Mouse (Mus musculus) embryonic stem cell, embryonic (primary cell): ENCODE data around the gene Frem3.

Experiments used
- CTCF ChIA-PET, 4 experiments: fragments of 300-600 bp in 2 of 4; fragments of 350-600 bp in 2 of 4; sonication (Branson Sonifier 250); formaldehyde crosslinking; loops; one replicate each; lab custom pipeline; 2022; ENCODE audit warnings: inconsistent platforms in 2 of 4; lab: Charles Lee
- POLR2A ChIA-PET, 4 experiments: fragments of 300-600 bp in 2 of 4; fragments of 350-600 bp in 2 of 4; sonication (Branson Sonifier 250); formaldehyde crosslinking; loops; one replicate each; lab custom pipeline; 2022; ENCODE audit warnings: antibody characterized with exemption in 4 of 4, inconsistent platforms in 1 of 4; lab: Charles Lee

Gene Frem3

GRCm38 (mm10) chr8:80610549-80611440 lies at the start of gene Frem3:
Frem3 (plus strand) TSS chr8:80611080.
- POLR2A ChIA-PET = interaction anchor here in 2 of 4 experiments (0.5 to 0.7 kb wide), 3 partner anchors 123 to 433 kb away, joined by 3 to 4 read pairs (median 3); no protein-coding TSS in a partner anchor

GRCm38 (mm10) chr8:80564205-80564839 lies 46.6 kb upstream of the Frem3 start:
- CTCF ChIA-PET = interaction anchor here in 1 of 4 experiments (0.6 kb wide), 1 partner anchor 201 kb away, joined by 4 read pairs; no protein-coding TSS in a partner anchor
- POLR2A ChIA-PET = interaction anchor here in 2 of 4 experiments (0.8 to 1.2 kb wide), 2 partner anchors 15 to 165 kb away, joined by 3 to 4 read pairs; no protein-coding TSS in a partner anchor

More at GRCm38 (mm10) chr8:80610549-80611440, at the start of gene Frem3:
- CTCF ChIA-PET = interaction anchor here in 2 of 4 experiments (0.5 to 0.6 kb wide), 3 partner anchors 128 to 289 kb away, joined by 3 to 6 read pairs (median 3); no protein-coding TSS in a partner anchor

DNA sequence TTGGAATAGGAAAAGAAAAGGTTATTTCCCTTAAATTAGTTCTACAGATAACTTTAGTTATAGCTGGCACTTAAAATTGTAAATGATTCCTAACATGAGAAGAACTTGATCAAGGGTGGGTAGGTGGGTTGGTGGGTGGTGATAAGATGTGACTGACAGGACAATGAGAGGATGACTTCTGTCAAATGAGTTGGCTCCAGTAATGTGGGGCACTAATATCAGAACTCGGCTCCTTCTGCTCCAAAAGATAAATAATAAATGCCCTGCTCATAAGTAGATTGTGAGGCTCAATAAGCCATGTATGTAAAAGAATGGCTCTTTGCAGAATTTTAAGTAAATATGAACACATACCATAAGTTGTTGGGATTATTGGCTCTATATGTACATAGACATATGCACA lies 43.4 kb upstream of the Frem3 start:
- CTCF ChIA-PET = no interaction called here
- POLR2A ChIA-PET = no interaction called here

DNA sequence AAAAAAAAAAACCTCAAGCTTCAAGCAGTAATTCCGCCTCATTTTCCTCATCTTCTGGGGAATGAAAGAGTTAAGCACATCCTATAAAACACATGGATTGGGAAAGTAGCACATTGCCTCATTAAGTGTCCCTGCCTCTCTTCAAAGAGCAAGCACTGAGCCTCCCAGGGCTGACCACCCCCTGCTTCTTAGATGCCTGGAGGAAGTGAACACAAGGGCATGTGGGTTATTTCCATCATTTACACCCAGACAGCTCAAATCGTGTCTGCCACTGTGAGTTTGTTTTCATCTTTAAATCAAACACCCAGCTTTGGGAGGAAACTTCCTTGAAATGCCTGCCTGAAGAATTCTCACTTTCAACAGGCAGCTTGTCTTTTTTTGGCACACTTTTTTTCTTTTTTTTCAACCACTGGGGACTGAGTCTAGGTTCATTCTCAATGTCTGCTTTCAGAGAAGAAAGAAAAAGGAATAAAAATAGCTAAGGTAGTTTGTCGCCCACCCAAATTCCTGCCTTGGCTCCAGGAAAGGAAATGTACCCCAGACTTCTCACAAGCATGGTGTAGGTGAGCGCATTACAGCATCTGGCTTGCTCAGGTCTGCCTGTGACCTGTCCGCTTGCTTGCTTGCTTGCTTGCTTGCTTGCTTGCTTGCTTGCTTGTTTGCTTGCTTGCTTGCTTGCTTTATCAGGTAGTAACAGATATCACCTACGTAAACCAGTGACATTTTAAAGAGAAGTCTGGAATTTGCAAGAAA lies 42.5 kb upstream of the Frem3 start:
- CTCF ChIA-PET = no interaction called here

GRCm38 (mm10) chr8:80572417-80573061 lies 38.3 kb upstream of the Frem3 start:
- ChIA-PET CTCF (interaction anchor here in 1 of 4 experiments (0.5 kb wide), 1 partner anchor 258 kb away, joined by 3 read pairs; no protein-coding TSS in a partner anchor), POLR2A (no interaction called here)

More for the DNA sequence above, 42.5 kb upstream of the Frem3 start:
- POLR2A ChIA-PET = no interaction called here

GRCm38 (mm10) chr8:80577126-80577525 lies 33.8 kb upstream of the Frem3 start:
- CTCF ChIA-PET = no interaction called here
- POLR2A ChIA-PET = no interaction called here

- ChIA-PET CTCF (no interaction called here), POLR2A (no interaction called here)
These were observed 31.8 kb upstream of the Frem3 start for GRCm38 (mm10) chr8:80579038-80579437.

- POLR2A ChIA-PET = no interaction called here
- CTCF ChIA-PET = no interaction called here
These were observed 18.3 kb upstream of the Frem3 start for GRCm38 (mm10) chr8:80592626-80593025.

DNA sequence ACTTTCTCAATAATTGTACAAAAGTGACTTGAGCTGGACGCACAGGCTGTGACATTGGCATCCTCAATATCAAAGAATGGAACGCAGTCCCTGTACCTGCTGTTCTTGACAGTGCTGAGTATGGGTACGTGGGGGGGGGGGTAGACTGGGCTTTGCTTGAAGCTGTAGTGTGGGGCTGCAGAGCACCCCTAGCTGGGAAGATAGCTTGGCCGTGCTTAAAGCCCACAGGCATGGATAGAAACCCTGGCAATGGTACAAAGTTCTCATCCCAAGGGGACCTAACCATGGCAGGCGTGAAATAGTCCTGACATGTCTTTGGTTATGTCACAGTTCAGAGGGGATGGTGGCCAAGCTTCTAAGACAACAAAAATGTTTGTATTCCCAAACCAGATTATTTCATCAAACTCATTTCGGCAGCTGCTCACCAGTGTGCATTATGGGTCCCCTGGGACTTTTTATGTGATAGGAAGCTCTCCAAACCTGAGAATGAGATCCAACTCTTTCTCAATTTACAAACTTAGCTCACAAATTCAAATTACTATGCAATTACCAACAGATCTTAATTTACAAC lies 10.2 kb upstream of the Frem3 start:
- CTCF ChIA-PET = interaction anchor here in 1 of 4 experiments (0.6 kb wide), 1 partner anchor 394 kb away, joined by 3 read pairs; no protein-coding TSS in a partner anchor

GRCm38 (mm10) chr8:80601886-80602285 lies 9.0 kb upstream of the Frem3 start:
- ChIA-PET POLR2A (interaction anchor here in 1 of 4 experiments (0.8 kb wide), 1 partner anchor 570 kb away, joined by 3 read pairs; no protein-coding TSS in a partner anchor), CTCF (no interaction called here)

More for the DNA sequence above, 10.2 kb upstream of the Frem3 start:
- POLR2A ChIA-PET = no interaction called here

DNA sequence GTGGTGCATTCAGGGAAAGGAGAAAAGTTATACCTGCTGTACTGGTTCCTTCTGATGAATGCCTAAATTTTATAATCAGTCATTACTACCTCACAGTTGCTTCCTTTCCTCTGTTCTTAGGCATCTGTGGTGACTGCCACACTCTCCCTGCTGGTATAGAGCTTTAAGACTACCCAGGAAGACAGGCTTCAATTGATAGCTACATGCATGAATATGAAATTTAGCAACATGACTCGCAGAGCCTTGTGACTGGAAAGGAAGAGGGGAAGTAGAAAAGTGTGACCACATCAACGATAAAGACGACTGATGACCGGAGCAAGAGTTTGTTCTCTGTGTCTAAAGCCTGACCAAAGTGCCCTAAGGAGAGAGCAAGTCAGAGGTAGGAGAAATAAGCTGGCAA lies 3.8 kb upstream of the Frem3 start:
- CTCF ChIA-PET = no interaction called here
- POLR2A ChIA-PET = no interaction called here

DNA sequence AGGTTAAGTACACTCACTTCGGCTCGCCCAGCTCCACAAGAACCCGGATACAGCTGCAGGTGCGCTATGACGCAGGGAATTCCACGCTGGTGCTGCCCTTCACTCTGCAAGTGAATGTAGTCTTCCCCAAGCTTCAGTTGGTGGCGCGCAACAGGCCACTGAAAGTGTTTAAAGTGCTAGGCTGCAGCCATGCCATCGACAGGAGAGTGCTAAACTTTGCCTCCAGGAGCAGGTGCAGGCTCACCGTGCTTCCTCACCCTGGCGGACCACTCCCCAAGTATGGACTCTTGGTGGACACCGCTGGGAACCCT lies 516 bp downstream of the Frem3 start:
- ChIA-PET POLR2A (interaction anchor here in 1 of 4 experiments (1.3 kb wide), 1 partner anchor 111 kb away, joined by 3 read pairs; no protein-coding TSS in a partner anchor), CTCF (interaction anchor here in 2 of 4 experiments (0.5 to 0.6 kb wide), 2 partner anchors 128 to 288 kb away, joined by 3 read pairs; no protein-coding TSS in a partner anchor)

DNA sequence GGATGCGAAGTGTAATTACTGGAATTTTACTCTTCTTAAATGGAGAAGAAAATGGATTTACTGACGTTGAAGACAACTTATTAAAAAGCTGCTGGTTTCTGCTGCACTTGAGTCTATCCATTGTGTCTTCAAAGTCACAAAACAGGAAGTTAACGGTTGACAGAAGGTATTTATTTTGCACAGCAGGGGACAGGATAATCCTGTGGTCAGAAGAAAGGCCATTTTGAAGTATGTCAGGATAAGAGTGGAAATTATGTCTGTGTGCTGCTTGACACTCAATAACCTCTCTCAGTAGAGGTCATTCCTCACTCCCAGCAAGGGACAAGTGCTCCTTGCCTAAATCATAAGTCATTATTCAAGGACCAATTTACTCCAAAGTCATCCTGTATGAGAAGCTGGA lies 8.9 kb downstream of the Frem3 start:
- POLR2A ChIA-PET = no interaction called here
- CTCF ChIA-PET = no interaction called here

DNA sequence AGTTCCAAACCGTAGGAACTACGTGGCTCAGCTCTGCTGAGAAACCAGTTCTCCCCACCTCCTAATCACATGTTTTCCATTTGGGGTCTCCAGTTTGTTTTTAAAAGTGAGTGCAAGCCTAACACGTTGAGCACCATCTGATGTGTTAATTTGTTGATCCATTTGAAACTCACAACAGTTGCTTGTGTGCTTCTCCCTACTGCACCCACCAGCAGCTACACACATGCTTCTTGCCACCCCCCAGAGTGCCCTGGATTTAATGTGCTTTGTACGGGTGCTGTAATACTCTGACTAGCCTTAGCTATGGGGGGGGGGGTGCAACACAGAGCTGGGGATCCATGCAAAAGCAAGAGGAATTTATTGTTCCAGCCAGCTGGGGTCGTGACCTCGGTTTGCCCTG lies 36.5 kb downstream of the Frem3 start:
- POLR2A ChIA-PET = interaction anchor here in 1 of 4 experiments (0.6 kb wide), 1 partner anchor 368 kb away, joined by 3 read pairs; the partner anchor contains the start of gene Usp38
- CTCF ChIA-PET = interaction anchor here in 1 of 4 experiments (0.6 kb wide), 1 partner anchor 982 kb away, joined by 5 read pairs; no protein-coding TSS in a partner anchor

- POLR2A ChIA-PET = interaction anchor here in 1 of 4 experiments (0.6 kb wide), 1 partner anchor 223 kb away, joined by 3 read pairs; the partner anchor contains the start of gene Gab1
- CTCF ChIA-PET = no interaction called here
These were observed 46.8 kb downstream of the Frem3 start for GRCm38 (mm10) chr8:80657639-80658038.

GRCm38 (mm10) chr8:80661055-80661454 lies 50.2 kb downstream of the Frem3 start:
- ChIA-PET CTCF (interaction anchor here in 1 of 4 experiments (0.6 kb wide), 1 partner anchor 150 kb away, joined by 3 read pairs; no protein-coding TSS in a partner anchor), POLR2A (no interaction called here)

DNA sequence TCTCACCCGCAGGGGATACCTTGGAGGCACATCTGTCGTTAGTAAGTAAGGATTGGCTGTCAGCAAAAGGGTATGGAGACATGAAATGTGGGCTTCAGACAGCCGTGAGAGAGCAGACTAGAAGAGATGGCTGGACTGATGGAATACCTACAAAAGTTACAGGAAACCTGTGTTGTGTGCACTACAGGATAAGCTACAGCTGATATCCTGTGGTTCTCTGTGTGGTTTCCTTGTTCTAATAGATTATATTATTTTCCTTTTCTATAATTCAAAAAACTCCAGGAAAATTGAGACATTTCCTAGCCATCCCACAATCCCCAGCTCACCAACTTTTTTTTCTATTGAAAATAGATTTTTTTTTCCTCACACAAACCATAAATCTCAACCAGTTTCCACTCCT lies 52.6 kb downstream of the Frem3 start:
- POLR2A ChIA-PET = no interaction called here
- CTCF ChIA-PET = no interaction called here
